Mouse (Mus musculus) kidney, postnatal 10 days (tissue): ENCODE measurements around the gene Pcmt1.
"Not testable (repeated sequence)": the region's sequence is repeated elsewhere in the genome, so short reads cannot be mapped to it uniquely, and the experiment has no call there.

Experiments
- DNase-seq: peaks from one replicate; pipeline ENCODE4 v3.0.0; 2021; ENCODE audit warnings: mixed read lengths

Gene Pcmt1

DNA sequence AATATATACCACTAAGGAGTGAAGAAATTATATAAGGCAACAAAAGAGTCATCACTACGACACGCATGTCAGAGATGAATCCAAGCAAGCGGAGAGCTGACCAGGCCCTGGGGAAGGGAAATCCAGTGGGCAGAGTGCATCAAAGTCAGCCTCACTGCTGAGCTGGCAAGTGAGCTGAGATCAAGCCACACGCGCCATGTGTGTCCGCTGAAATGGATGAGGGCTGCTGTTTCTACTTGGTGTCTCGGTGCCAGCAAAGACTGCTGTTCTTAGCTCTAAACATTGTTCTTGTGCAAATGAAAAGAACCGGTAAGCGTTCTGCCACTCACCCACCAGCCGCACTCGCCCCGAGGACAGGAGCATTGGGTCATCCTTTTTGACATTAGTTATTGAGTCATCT, 40.6 kb downstream of the Pcmt1 start:
- DNase-seq, result no peak

DNA sequence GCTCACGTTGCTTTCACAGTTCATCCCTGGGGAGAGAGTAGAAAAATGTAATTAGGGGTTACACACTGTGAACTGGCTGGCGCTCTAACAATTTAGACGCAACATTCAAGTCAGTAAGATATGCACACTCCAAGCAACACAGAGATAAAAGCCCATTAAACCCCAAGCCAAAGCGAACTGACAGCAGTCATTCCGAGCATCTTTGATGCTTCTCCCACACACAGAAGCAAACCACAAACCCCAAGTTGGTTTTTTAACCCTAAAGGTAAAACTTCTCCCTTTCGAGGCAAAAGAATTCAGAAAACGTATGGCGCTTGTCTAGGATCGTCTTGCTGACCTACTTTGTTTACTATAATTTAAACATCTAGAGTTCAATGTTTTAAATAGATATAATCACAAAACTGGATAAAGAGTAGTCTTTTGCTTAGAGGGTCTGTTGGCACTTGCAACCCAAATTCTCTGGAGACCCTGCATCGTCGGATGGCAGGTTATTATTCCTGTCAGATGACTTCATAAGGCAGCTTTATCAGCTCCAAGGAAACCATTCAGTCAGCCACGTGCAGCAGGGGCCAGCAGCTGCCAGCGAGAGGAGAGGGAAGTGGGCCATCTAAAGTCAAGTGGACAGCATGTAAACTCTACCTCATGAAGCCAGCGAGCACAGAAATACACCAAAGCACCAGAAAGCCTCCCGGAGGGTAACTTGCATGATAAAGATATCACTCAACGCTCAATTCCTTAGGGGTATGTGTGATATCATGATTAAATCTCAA, 49.8 kb downstream of the Pcmt1 start:
- DNase-seq, result no peak

DNA sequence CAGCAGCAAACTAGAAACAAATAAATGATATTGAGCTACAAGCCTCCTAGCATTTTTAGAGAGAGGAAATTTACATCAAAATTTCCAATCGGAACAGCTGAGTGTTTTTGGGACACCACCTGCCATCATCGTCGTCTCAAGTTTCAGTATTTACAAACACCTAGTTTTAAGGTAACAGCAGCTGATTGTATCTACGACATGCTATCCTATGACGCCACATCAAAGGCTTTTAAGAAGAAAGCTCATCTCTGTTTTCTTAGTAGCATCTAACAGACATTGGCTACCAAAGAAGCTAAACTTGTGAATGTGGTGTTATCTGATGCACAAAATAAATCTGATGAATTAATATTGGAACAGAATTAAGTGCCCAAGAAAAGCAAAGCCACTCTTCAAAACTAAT, 50.6 kb downstream of the Pcmt1 start:
- no peak for DNase-seq

GRCm38 (mm10) chr10:7629092-7629491, 51.8 kb downstream of the Pcmt1 start:
- no peak for DNase-seq

DNA sequence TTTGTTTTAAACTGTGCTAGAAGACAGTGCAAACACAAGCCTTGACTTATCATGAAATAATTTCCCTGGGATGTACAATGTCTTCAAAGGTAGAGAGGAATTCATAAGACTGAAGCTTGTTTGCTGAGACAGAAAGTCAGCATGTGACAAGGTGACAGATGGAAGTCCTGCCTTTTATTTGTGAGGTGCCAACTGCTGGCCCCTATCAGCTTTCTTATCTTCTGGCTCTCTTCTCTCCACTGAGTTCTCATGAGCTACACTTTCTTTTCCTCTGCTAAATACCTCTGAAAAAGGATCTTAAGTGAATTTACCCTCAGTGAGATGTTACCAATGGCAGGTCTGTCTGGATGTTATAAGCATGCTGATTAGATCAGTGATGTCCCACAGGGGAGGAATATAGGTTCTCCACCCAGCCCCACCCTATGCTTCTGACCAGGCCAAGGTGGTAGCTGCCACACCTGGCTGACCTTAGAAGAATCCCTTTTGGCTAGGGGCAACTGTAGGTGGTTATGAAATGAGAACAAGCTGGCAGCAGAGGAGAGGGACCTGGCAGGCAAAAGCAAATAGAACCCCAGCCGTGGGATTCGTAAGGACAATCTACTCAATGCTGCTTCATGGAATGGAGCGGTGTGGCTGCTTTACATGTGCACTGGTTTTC, 56.9 kb downstream of the Pcmt1 start:
- DNase-seq, result no peak

DNA sequence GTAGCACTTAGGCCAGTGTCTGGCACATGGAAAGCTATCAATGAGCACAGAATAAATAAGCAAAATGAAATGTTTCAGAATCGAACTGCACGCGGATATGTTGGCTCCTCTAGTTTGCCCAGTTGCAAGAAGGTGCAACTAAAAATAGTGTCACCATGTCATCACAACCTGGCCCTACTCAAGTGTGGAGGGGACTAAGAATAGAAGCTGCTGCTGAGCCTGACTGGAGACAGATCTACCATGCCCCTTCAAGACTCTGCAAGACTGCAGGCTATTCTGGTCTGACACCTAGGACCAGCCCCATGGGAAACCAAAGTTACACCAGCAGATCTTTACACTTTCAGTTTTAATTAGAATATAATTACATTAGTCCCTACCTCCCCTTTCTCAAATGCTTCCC, 58.6 kb downstream of the Pcmt1 start:
- DNase-seq, result no peak

GRCm38 (mm10) chr10:7620723-7621122, 60.2 kb downstream of the Pcmt1 start:
- DNase-seq, result no peak

GRCm38 (mm10) chr10:7619821-7620241, 61.1 kb downstream of the Pcmt1 start:
- no peak for DNase-seq

- not testable (repeated sequence) for DNase-seq
Measured at GRCm38 (mm10) chr10:7617556-7617955, 63.4 kb downstream of the Pcmt1 start.

DNA sequence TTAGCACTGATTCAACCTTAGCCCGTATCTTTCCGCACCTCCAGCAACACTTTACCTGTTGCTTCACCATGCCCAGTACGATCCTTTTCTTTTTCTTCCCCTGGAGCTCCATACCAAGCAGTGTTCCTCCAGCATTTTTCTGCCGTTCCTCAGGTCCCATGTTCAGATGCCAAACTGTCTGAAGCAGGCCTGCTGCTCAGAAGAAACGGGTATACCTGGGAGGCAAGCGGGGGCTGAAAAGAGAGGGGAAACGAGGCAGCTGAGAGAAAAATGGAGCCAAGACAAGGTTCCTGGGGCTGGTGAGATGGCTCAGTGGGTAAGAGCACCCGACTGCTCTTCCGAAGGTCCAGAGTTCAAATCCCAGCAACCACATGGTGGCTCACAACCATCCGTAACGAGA, 63.8 kb downstream of the Pcmt1 start:
- not testable (repeated sequence) for DNase-seq

GRCm38 (mm10) chr10:7614834-7615233, 66.1 kb downstream of the Pcmt1 start:
- no peak for DNase-seq

DNA sequence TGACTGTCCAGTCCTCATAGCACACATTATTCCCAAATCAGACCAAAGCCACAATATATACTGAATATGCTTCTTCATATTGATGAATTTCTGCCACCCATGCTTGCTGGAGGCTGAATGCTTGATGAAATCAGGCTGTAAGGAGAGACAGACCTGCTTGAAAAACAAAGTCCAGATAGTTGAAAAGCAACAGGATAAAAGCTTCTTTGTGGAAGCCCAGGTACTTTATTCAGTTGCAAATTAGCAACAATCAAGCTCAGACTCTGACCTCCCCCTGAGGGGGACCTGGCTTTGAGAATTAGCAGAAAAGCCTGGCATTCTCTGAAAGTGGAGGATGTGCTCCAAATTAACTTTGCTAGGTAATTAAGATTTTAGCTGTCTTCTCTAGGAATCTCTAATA, 68.7 kb downstream of the Pcmt1 start:
- DNase-seq, result not testable (repeated sequence)

- no peak for DNase-seq
Measured at GRCm38 (mm10) chr10:7611647-7612046, 69.3 kb downstream of the Pcmt1 start.

DNA sequence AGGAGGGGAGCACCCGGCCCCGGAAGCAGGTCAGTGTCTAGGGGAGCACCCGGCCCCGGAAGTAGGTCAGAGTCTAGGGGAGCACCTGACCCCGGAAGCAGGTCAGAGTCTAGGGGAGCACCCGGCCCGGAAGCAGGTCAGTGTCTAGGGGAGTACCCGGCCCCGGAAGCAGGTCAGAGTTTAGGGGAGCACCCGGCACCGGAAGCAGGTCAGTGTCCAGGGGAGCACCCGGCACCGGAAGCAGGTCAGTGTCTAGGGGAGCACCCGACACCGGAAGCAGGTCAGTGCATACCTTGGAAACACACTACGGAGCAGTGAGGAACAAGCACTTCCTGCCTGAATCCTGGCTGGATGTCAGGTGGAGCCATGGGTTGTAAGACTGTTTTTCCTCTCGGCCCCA, 72.3 kb downstream of the Pcmt1 start:
- DNase-seq, result no peak

DNA sequence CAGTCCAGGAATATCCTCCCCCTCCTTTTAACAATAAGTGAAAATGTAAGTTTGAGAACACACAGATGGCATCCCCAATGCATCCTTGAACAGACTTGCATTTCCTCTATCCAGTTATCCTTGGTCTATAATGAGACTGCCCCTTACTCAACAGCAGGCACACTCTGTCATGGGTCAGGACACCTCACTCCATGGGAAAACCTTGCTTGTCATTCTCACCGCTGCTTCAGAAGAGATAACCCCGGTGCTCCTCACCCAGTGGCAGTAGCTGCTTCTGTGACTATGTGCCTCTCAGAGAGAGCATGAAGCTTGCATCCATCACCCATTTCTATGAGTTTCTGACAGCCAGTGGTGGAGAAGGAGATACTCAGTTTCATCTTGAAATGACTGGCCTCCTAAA, 74.5 kb downstream of the Pcmt1 start:
- no peak for DNase-seq

DNA sequence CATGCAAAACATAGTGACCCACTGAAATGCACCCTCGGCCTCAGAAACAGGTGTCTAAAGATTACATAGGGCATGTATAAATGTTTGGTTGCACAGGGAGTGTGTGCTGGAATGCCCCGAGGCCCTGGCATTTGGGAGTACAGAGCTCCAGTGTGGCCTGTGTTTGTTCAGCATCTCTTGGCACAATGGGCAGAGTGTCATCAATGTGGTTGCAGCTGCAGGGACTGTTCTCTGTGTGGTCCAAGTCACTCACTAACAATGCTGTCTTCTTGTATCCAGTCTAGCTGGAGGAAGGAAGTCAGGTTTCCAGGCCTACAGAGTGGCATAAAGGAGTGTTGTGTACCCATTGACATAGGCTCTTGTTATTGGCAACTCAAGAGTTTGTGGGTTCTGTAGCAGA, 75.8 kb downstream of the Pcmt1 start:
- DNase-seq, result no peak

- peak; percentile 87 for DNase-seq
Measured at GRCm38 (mm10) chr10:7600647-7601046, 80.3 kb downstream of the Pcmt1 start.

- no peak for DNase-seq
Measured at GRCm38 (mm10) chr10:7598177-7598576, 82.8 kb downstream of the Pcmt1 start.

DNA sequence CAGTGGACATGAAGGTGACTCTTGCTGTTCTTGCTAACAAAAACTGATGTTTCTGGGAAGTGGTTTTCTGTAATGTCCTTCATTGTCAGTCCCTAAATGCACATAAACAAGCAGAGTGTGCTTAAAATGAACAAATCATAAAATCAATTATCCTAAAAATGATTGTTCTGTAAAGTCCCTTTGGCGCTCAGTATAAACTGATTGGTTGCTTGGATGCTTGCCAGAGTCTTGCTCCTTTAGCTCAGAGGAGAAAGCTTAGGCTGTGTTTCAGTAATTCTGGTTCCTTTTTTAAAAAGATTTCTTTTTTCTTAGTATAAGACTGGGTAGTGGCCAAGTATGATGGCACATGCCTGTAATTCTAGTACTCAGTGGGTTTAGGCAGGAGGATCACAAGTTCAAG, 84.7 kb downstream of the Pcmt1 start:
- DNase-seq, result no peak

DNA sequence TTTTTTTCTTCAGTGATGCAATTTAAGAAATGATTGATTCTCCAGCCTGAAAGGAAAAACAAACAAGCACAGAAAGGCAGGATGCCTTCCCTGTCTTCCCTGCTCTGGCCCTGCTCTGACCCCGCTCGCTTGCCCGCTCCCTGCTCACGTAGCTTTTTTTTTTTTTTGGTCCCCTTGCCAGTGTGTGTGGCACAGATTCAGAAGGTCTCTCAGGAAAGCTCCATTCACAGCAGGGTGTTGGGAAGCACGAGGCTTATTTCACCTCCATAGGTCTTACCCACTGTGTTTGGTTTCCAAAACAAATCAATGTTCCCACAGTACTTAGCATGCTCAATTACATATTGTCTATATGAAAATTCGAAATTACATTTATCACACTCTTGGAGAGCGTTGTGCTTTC, 86.1 kb downstream of the Pcmt1 start:
- no peak for DNase-seq

GRCm38 (mm10) chr10:7590792-7591191, 90.1 kb downstream of the Pcmt1 start:
- DNase-seq, result no peak

DNA sequence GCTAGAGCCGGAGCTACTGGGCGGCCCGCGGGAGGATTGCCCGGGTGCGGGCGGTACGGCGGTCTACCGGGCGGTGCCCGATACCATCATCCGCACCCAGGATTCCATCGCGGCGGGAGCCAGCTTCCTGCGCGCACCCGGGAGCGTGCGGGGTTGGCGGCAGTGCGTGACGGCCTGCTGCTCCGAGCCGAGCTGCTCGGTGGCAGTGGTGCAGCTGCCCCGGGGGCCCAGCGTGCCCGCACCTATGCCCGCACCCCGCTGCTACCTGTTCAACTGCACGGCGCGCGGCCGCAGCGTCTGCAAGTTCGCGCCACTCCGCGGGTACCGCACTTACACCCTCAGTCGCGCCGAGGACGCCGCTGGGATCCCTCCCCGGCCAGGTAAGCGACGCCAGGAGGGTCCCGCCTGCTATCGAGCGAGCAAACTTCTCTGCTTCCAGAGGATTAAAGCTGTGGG, 90.7 kb downstream of the Pcmt1 start:
- DNase-seq, result no peak

DNA sequence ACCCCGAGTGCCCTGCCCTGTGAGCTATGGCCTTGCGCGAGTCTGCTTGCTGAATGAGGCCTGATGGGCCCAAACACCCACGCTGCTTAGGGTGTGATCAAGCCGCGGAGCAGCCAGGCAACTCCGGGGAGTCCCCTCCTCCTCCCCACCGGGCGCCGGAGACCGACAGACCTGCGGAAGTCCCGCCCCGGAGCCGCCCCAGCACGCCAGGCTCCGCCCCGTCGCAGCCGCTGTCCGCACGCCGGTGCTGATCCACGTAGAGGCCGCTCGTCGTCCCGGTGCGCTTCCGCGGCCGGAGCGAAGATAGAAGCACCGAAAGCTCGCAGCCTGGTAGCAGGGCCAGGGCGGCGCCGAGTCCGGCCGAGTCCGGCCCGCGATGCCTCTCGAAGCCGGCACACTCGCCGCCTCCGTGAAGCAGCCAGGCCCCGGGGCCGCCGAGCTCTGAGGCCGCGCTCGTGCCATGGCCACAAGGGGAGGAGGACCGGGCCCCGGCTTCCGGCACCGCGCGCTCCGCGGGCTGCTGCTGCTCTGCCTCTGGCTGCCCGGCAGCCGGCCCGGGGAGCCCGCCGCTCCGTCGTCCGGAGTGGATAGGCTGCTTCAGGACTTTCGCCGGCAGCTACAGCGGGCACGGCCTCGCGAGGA, 91.2 kb downstream of the Pcmt1 start, which contains the start of gene Lrp11:
Gene Lrp11, plus strand, starts transcription at position 209 of the 642 bp plus-strand sequence.
- peak; percentile 96 for DNase-seq

DNA sequence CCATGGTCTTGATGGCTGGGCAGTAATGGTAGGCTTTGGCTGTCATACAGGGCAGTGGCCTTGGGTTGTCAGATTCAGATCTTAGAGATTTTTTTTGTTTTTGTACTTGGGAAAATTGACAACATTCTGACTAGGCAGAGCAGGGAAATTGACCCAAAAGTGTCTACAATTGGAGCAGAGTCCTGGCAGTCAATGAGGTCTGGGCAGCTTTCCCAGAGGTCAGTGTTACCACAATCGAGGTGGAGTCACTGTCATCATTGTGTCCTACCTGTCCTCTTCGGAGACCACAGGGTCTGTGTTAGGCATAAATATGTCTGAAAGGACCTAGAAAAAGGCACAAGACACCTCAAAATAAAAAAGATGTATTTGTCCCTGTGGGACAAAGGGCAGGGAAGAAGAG, 94.2 kb downstream of the Pcmt1 start:
- no peak for DNase-seq
